ENCODE assay signal across 14 mouse cellular contexts in the genomic region with DNA sequence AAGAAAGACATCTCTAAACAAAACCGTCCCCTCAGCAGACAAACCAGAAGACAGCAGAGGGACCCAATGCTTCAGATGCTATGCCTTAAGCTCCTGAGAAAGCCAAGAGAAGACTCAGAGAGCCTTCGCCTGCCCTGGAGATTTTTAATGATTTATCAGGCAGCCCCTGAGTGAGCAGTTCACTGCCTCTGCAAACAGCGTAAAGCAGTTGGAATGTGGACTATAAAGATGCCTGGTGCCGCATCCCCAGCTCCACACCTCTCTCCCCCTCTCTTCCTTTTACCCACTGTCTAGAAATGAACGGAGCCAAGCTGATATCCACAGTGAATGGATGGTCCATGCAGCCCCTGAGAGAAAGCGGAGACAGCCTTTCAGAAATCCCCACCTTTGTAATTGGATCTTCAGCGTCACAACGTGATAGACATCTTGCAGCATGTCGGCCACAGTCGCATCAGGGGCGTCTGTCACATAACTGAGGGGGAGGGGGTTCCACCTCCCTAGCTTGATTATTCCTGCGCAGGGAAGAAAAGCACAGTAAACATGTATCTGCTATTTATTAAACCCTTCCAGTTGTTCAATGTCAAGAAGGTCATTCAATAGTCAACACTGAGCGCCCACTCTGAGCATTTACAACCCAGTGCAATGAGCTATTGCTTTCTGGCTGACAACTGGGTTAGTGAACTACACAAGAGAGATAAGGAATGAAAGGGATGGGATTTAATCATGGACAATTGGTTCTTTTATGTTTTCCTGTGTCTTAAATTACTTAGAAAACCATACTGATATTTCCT.
DNase-seq lines count a peak whose midpoint lies in the region; ATAC-seq lines count a peak whose summit lies in the region.
"Had no signal": no experiment of that assay in that cellular context is flagged by ENCODE, and none has a peak within 500 bp of the region (broad histone marks: within the 10 kb centered on the region; RNA-seq: fewer than 3 reads in every experiment).

No protein-coding gene starts in this region.

- peak overlapping the region; percentile 31; the same call in 1 of the 2 replicates for H3K27ac ChIP-seq in forebrain, embryonic 13.5 days
- H3K27ac ChIP-seq in forebrain, embryonic 12.5 days: no peak overlapping the region
- no peak overlapping the region for H3K27ac ChIP-seq in midbrain, embryonic 15.5 days
- H3K27ac ChIP-seq: layer of hippocampus, adult 2 months; limb, embryonic 12.5 days; lung, embryonic 15.5 days had no signal

- peaks cover 7% of the 10 kb centered on the region; the same call in 1 of the 2 replicates for H3K36me3 ChIP-seq in forebrain, embryonic 13.5 days (ENCODE audit: poor library complexity, severe bottlenecking)
- no peaks in the 10 kb centered on the region for H3K36me3 ChIP-seq in forebrain, embryonic 12.5 days (replicated peaks)
- no peaks in the 10 kb centered on the region for H3K36me3 ChIP-seq in midbrain, embryonic 15.5 days (replicated peaks)
- H3K36me3 ChIP-seq: limb, embryonic 12.5 days; lung, embryonic 15.5 days had no signal

- H3K9me3 ChIP-seq in forebrain, embryonic 13.5 days (replicated peaks): no peaks in the 10 kb centered on the region
- no peaks in the 10 kb centered on the region for H3K9me3 ChIP-seq in forebrain, embryonic 12.5 days
- no peaks in the 10 kb centered on the region for H3K9me3 ChIP-seq in midbrain, embryonic 15.5 days
- H3K9me3 ChIP-seq: limb, embryonic 12.5 days; lung, embryonic 15.5 days had no signal

- no peaks in the 10 kb centered on the region for H3K27me3 ChIP-seq in forebrain, embryonic 13.5 days
- H3K27me3 ChIP-seq in forebrain, embryonic 12.5 days: no peaks in the 10 kb centered on the region
- H3K27me3 ChIP-seq in midbrain, embryonic 15.5 days (replicated peaks): no peaks in the 10 kb centered on the region
- H3K27me3 ChIP-seq: limb, embryonic 12.5 days; lung, embryonic 15.5 days had no signal

- H3K4me1 ChIP-seq in forebrain, embryonic 13.5 days: peaks cover 6% of the 10 kb centered on the region; the same call in 1 of the 2 replicates
- no peaks in the 10 kb centered on the region; the same call in 1 of the 2 replicates for H3K4me1 ChIP-seq in forebrain, embryonic 12.5 days
- no peaks in the 10 kb centered on the region for H3K4me1 ChIP-seq in midbrain, embryonic 15.5 days

- peak; percentile 15 for DNase-seq in embryo, embryonic 11 days
- DNase-seq in kidney, adult 18-20 months: peak; percentile 18
- no peak for DNase-seq in ovary, adult 18-20 months (ENCODE audit: low spot score)
- no peak for DNase-seq in urinary bladder, postnatal 36 days (ENCODE audit: low spot score in 2 of 2)
- no peak for DNase-seq in testis, postnatal 14 days (ENCODE audit: low spot score)
- DNase-seq: adrenal gland, postnatal 10 days; right cerebral cortex, adult 18-20 months had no signal

- no peak overlapping the region for H3K9ac ChIP-seq in forebrain, embryonic 13.5 days
- no peak overlapping the region for H3K9ac ChIP-seq in forebrain, embryonic 12.5 days
- no peak overlapping the region for H3K9ac ChIP-seq in midbrain, embryonic 15.5 days
- H3K9ac ChIP-seq: limb, embryonic 12.5 days; lung, embryonic 15.5 days had no signal

- H3K4me2 ChIP-seq in forebrain, embryonic 13.5 days: no peak overlapping the region
- H3K4me2 ChIP-seq in forebrain, embryonic 12.5 days: no peak overlapping the region
- H3K4me2 ChIP-seq in midbrain, embryonic 15.5 days: 0 out of 2 replicates have a peak overlapping the region, but pooled peaks have one; percentile 15
- H3K4me2 ChIP-seq: heart, embryonic 11.5 days; limb, embryonic 12.5 days; lung, embryonic 15.5 days had no signal

- no peak overlapping the region for H3K4me3 ChIP-seq in forebrain, embryonic 13.5 days
- H3K4me3 ChIP-seq in forebrain, embryonic 12.5 days (replicated peaks): no peak overlapping the region
- no peak overlapping the region for H3K4me3 ChIP-seq in midbrain, embryonic 15.5 days
- H3K4me3 ChIP-seq: layer of hippocampus, adult 2 months; limb, embryonic 12.5 days; lung, embryonic 15.5 days had no signal

- WGBS in forebrain, embryonic 13.5 days: 69% methylated on average over 13 of the region's 13 CpGs
- 59% methylated on average over 13 of the region's 13 CpGs for WGBS in forebrain, embryonic 12.5 days
- WGBS in midbrain, embryonic 15.5 days: 63% methylated on average over 13 of the region's 13 CpGs

- peak; percentile 44; the same call in 1 of the 2 replicates for ATAC-seq in forebrain, embryonic 13.5 days
- ATAC-seq in forebrain, embryonic 12.5 days (ENCODE audit: low FRiP score): no peak
- ATAC-seq in midbrain, embryonic 15.5 days (replicated peaks): no peak; the same call in 1 of the 2 replicates

Comparison
In these comparisons a context has a peak if more than half of its experiments do, and no peak if none do; other contexts are left out.
1. DNase-seq: peak in embryo, embryonic 11 days (single experiment) and kidney, adult 18-20 months (single experiment); none in ovary, adult 18-20 months (single experiment), urinary bladder, postnatal 36 days (0 of 2) and testis, postnatal 14 days (single experiment).